Mouse (Mus musculus): Measurements from ENCODE around the gene Adamts6. TPM values are rescaled to one million over a fixed set of nuclear protein-coding genes. Genes with fewer than 3 reads are reported as not detected.

The Adamts6 gene
- 1 to 10 TPM; 3.6 to 5.4 TPM for total RNA-seq (2021)

DNA sequence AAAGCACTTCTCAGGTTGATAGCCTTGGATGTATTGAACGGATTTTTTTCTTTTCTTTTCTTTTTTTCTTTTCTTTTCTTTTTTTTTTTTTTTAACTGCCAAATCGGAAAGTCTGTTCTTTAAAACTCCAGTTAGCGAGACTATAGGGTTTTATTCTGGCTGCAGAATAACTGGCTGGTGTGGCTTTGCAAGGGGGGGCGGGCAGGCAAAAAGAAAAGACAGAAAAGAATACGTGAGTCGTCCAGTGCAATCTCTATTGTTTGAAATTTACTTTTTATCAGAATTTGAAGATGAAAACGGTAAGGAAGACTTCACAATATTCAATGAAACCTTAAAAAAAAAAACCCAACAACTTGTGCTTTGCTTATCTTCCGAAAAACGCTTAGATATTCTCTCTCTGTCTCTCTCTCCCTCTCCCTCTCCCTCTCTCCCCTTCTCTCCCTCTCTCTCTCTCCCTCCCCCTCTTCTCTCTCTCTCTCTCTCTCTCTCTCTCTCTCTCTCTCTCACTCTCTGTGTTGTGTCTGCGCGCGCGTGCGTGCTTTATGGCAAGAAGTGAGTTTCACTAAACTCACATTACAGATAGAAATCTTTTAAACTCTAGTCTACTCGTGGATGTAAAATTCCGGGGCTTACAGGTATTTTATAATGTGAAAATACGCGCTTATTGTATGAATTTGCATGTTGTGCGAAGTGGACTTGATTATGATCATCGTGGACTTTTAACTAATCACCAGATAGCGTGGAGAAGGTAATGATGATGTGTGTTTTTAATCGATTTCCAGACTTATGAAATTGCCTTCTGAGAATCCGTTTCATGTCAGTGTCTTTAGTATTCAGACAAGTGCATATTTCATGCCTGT lies at the start of gene Adamts6:
TSS of gene Adamts6 (plus strand) at position 470 of the 860 bp plus-strand sequence.
- DNase-seq (ENCODE audit: extremely low spot score in 1 of 2, low spot score in 1 of 2) = no peak

DNA sequence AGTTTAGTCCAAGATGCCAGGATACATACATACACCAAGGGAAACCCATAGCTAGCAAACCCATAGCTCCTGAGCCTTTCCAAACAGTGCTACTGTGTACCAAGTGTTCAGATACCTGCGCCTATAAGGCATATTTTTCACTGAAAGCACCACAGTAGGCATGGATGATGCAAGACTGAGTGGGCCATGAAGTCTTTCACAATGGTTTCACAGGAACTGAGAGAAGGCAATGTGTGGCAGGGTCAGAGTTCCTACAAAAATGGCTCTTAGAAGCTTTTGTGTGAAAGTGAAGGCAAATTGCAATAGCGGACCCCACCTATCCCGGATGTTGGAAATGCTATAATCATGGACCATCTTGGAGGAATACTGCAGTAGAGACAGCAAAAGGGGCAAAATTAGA lies 28.6 kb upstream of the Adamts6 start:
- no peak for DNase-seq (ENCODE audit: extremely low spot score in 1 of 2, low spot score in 1 of 2)

DNA sequence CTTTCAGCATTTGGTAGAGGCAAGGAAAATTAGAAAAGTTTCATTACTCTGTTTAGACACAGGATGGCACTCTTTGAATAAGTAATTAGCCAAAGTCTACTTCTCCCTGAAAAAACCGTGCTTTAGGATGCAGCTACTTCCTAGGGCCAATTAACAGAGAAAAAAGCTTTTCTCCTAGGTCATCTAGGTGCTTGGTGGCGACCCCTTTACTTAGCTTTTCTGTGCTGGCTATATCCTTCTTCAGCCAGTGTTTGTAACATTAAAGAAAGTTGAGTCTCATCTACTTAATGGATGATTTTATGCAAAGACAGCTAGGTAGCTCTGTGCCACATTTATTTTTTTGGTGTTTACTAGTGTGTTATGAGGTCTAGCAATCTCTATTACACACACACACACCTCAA lies 2.6 kb upstream of the Adamts6 start:
- peak in 1 of 2 experiments; percentile 8 for DNase-seq (ENCODE audit: extremely low spot score in 1 of 2, low spot score in 1 of 2)

DNA sequence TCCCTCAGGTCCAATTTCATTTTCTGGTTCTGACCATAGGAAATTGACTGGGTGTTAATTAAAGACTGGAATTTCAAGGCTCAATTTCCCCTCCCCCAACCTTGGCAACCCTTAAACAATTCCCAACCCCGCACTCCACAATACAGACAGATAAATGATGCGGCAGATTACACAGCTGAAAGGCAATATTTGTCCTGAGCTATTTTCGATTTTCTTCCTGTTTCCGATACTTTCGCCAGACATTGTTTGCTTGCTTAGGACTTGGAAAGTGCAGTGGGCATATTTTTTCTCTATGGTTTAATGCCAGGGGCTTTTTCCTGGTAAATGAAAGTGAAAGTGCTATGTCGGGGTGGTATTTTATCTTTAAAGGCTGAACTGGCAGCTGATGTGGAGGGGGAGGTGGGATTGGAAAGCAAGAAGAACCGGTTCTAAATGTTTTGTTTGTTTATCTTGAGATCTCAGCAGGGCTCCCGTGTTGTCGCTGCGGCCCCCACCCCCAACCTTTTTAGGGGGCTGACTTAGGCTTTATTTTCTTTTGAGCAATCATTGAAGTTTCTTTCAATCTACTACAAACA lies 1.8 kb upstream of the Adamts6 start:
- peak in 1 of 2 experiments; percentile 24 for DNase-seq (ENCODE audit: extremely low spot score in 1 of 2, low spot score in 1 of 2)

DNA sequence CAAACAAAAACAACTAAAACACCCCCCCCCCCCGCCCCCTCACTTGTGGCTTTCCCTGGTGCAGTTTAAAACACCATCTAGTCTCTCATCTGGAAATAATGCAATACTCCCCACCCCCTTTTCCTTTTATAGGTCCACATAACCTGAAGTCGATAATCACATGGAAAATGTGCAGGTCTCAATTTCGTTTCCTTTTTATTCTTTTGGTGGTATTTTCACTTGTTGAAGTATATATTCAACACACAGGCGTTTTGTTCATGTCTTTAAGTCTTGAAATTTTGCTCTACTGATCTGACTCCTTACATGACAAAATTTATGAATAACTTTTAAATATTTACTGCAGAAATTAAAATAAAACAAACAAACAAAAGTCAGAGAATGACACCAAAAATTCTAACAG lies 1.3 kb upstream of the Adamts6 start:
- no peak for DNase-seq (ENCODE audit: extremely low spot score in 1 of 2, low spot score in 1 of 2)

DNA sequence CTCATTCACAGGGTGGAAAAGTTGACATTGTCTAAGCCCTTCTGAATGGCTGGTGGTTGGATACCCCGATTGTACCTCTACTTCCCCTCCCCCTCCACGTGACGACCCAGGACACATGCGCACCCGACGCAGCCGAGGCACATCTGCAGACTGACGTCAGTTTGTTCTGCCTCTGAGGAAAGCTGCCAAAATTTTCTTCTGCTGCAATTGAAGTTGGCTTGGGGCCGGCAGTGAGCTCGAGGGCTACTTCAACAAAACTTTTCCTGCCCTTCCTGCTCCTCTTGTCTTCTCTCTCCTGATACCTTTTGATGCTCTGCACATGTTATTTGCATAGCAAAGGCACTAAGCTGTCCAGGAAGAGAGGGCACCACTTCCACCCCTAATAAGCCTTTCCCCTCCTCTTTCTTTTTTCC lies 732 bp upstream of the Adamts6 start:
- peak; percentile 66 to 71 for DNase-seq (ENCODE audit: extremely low spot score in 1 of 2, low spot score in 1 of 2)

DNA sequence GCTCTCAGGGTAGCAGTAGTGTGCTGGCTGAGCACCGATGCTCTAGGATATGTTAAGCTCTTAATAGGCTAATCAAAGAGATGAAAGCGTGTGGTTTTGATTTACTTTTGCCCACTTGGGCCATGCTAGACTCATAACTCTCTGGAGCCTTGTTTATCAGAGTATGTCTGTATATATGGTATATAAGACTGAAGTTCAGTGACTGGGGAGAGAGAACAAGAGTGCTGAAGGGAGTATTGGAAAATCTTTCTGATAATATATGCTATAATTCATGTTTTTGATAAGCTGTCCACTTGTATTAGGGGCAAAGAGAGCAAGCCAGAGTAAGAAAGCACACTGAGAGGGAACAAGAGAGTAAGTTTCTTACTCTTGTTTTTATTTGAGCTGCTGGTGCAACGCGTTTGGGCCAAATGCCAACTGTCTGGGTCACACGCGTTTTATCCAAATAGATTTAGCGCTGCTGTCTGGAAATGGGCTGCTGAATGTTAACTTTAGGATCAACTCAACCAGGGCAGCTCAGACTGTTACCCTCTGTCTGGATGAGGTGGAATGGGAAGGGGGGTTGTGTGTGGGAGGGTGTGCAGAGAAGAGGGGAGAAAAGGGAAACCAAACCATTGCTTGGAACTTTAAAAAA lies 708 bp downstream of the Adamts6 start:
- DNase-seq (ENCODE audit: extremely low spot score in 1 of 2, low spot score in 1 of 2) = peak in 1 of 2 experiments; percentile 49

DNA sequence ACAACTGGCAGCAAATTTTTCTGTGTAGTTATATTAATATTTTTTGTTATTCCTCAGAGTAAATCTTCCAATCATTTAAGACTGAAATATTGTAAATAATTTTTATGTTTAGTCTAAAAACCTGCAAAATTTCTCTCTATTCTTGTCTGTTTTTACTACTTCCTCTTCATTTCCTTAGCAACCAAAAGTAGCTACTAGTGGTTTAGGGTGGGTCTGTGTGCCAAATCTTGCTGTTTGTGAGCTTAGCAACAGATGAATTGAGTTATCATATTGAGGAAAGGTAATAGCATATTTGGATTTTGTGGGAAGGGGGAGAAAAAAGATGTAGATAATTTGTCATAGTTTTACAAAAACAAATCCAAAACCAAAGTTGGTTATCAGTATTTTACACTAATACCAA lies 1.5 kb downstream of the Adamts6 start:
- DNase-seq (ENCODE audit: extremely low spot score in 1 of 2, low spot score in 1 of 2) = no peak

DNA sequence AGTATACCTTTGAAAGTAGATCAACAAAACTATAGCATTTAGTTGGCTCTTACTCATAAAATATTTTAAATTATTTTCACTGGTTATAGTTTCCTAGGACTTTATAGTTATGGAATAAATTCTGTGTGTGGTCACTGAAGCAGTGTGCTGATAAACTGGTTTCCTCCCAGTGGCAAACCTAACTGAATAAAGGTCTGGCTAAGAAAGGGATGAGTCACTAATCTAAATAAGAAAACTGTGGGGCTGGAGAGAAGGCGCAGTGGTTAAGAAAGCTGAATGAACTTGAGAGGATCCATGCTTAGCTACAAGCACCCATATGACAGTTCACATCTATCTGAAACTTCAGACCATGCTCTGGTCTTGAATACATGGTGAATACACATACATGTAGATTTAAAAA lies 7.8 kb downstream of the Adamts6 start:
- no peak for DNase-seq (ENCODE audit: extremely low spot score in 1 of 2, low spot score in 1 of 2)

DNA sequence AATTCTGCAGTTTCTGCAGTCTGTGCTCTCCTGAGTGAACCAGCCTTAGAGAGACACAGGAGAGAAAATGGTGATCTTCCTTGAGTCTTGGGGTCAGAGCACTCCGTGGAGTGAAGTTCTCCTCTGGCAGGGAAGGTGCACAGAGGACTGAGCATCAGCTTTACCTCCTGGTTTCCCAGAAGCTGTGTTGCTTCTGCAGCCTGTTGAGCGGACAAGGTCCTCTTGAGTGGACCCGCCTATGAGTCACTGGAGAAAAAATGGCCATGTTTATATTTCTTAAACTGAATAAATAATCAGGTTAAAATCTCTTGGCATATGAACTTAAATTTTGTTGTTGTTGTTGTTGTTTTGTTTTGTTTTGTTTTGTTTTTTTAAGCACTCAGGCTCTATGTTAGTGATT lies 41.7 kb downstream of the Adamts6 start:
- no peak for DNase-seq (ENCODE audit: extremely low spot score in 1 of 2, low spot score in 1 of 2)

DNA sequence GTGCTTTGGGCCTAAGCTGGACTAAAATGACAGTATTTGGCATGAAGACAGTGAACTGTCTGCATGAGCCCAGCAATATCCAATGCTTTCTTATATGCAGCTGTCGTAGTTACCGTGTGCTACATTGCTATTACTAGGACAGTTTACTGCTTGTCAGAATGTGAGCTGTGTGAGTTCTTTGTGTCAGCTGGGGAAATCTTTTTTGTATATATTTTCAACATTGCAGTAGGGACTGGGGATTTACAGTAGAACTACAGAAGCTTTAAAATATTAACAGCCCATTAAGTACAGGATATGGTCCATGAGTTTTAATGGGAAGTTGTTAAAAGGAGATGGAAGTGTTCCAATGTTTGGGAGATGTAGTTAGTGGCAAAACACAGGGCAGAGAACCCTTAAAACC lies 42.1 kb downstream of the Adamts6 start:
- DNase-seq (ENCODE audit: extremely low spot score in 1 of 2, low spot score in 1 of 2) = no peak

DNA sequence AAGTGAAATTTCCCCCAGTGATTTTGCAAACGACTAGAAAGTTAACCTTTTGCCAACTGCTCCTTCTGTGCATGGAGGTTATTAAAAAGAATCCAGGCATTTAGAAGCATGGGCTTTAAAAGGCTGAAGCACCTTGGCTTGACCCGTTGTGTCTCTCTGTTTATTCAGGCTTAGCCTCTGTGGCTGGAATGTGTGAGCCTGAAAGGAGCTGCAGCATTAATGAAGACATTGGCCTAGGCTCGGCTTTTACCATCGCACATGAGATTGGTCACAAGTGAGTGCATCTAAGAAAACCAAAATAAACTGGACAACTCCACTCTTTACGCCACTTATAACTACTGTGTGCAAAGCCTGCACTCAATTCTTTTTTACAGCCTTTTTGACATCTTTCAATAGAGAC lies 65.0 kb downstream of the Adamts6 start:
- DNase-seq (ENCODE audit: extremely low spot score in 1 of 2, low spot score in 1 of 2) = no peak

DNA sequence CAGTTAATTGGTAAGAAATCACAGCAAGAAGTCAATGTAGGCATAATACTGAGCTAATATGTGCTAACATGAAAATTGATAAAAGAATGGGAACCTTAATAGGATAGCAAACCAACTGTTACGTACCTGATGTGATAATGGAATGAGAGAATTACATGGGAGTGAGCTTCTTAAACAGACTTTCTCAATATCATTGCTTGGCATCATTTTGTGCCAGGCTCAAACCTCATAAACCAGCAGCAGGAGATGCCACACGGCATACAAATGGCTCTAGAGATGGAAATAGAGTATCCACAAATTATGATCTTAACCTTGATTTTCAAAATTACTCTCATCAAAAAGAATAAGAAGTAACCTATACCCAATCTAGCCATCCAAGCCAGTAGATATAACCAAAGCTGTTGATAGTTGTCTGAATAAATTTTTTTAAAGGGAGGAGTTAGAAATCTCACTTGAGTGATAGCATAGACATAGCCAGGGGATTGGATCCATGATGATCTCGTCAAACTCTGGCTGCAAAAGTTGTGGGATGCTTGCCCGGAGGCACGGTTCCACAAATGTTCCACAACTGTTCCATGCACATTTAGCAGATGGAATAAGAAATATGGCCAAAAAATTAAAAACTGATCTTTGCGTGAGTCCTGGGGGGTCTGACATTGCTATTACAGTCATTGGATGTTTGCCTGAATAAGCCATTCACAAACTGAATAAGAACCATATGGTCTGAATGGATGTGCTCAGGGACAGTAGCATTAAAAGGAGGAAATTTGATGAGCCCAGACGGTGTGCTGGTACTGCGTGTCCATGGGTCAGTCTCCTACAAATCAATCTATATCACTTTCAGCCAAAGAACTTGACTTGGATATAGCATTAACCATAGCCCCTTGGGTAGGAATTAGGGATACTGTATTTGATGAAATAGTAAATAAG lies 106.1 kb downstream of the Adamts6 start:
- DNase-seq (ENCODE audit: extremely low spot score in 1 of 2, low spot score in 1 of 2) = peak; percentile 13 to 36

DNA sequence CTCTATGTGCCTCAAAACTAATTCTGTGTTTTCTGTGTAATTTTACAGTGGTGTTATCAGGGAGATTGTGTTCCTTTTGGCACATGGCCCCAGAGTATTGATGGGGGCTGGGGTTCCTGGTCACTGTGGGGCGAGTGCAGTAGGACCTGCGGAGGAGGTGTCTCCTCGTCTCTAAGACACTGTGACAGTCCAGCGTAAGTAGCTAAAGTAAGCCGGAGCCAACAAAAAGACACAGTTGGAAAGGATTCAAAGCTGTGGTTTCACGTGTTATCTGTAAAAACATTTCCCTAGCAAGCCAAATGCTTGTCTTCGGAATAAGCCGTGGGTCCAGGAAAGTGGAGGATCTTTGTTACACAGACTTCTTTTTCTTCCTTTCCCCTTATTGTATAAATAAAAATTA lies 110.2 kb downstream of the Adamts6 start:
- no peak for DNase-seq (ENCODE audit: extremely low spot score in 1 of 2, low spot score in 1 of 2)

DNA sequence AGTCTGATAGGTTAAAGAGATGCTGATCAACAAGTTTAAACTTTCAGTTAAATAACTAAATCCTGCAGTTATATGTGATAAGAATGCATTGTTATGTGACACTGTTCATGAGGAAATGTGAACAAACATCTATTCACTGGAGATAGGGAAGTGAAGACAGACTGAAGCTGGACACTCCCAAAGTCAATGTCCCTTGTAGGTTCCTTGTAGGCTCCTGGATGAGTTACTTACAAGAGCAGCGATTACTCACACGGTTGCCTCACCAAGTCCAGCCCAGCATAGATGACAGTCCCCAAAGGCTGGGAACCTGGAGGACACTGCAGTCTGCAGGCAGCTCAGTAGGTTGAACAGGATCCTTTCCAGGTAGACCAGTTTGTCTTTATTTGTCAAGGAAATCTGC lies 145.1 kb downstream of the Adamts6 start:
- no peak for DNase-seq (ENCODE audit: extremely low spot score in 1 of 2, low spot score in 1 of 2)

DNA sequence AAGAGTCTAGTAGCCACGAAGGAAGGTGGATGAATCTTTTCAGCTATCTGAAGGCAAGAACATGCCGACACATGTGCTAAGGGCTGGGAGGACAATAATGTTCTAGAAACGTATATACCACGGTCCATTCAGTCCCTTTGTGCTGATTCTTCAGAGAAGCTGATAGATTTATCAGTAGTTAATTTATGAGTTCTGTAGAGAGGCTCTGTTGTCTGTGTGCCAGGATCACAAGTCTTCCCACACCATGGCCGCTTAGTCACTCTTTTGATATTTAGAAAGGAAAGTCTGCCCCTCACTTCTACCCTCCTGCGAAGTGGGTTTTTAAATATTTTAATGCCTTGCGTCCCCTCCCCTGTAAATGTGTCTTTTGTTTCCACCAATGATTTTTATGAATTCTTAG lies 154.9 kb downstream of the Adamts6 start:
- no peak for DNase-seq (ENCODE audit: extremely low spot score in 1 of 2, low spot score in 1 of 2)

DNA sequence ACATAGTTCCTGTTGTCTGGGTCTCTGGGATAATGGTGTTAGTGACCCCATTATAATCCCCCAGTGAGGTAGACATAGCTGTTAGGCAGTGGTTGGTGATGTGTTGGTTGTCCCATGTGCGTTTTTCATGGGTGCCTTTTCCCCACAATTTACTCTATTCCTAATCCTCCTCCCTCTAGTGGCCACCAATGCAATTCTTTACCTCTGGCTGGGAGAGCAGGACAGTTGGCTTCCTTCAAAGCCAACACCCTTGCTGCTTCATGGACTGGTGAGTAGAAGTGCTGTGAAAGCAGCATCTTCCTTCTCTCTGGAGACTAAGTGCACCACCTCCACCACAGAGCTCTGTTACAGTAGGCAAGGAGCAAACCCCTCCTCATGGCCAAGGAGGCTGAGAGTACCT lies 157.8 kb downstream of the Adamts6 start:
- no peak for DNase-seq (ENCODE audit: extremely low spot score in 1 of 2, low spot score in 1 of 2)

DNA sequence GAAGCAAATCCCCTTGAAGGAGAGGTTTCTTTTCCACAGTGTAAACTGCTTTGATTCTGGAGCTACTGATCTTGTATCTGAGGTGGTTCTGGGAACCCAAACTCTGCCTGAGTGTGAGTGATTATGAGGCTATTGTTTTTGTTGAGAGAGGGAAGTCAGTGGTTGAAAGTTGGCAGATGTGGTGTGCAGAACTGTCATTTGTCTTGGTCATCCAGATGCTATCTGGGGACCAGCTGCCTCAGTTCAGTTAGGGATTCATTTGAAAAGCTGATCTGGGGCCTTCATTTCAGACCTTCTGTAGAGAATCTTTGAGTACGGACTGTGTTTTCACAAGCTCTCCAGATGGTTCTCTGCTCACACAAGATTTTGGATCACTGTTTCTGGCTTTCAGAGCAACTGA lies 159.3 kb downstream of the Adamts6 start:
- DNase-seq (ENCODE audit: extremely low spot score in 1 of 2, low spot score in 1 of 2) = no peak

DNA sequence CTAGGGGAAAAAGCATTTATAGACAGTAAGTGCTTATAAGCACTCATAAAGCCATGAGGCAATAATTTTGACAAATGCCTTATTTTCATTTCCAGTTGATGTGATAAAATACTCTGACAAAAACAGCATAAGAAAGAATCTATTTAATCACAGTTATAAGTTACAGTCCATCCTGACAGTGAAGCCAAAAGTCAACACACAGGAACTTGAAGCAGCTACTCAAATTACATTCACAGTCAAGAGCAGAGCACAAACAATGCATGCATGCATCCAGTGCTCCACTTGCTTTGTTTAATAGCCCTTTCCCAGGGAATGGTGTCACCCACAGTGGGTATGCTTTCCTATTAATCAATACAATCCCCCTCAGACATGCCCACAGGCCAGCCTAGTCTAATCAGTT lies 159.8 kb downstream of the Adamts6 start:
- DNase-seq (ENCODE audit: extremely low spot score in 1 of 2, low spot score in 1 of 2) = no peak

DNA sequence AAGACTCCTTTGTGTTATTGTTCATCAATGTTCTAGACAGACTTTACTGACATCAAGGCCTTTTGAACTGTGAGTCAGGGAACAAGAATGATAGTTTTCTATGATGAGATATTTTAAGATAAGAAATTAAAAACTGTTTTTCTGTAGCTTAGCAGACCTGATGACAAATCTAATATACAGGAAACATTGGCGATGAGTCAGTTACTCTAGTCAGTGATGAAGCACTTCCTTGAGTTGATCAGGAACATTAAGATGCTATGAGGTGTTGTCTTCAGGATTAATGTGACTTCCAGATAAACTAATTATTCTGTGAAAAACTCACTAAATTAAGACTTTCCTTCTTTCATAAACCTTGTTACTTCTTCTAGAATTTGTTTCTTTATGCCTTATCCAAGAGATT lies 160.7 kb downstream of the Adamts6 start:
- no peak for DNase-seq (ENCODE audit: extremely low spot score in 1 of 2, low spot score in 1 of 2)
